Mouse (Mus musculus) induced T-regulatory cell, adult 2 months (primary cell): ENCODE measurements around the gene Tmem178b.

ENCODE experiments used
- DNase-seq: peaks from one replicate; pipeline ENCODE4 v3.0.0-alpha.2; 2012; ENCODE audit warnings: low read depth

Tmem178b gene

GRCm38 (mm10) chr6:40078353-40078752 lies 205.3 kb downstream of the Tmem178b start:
- DNase-seq, result no peak

GRCm38 (mm10) chr6:40083726-40084125 lies 210.7 kb downstream of the Tmem178b start:
- DNase-seq, result no peak

- DNase-seq, result no peak
Measured at GRCm38 (mm10) chr6:40091250-40091651, 218.2 kb downstream of the Tmem178b start.

- no peak for DNase-seq
Measured at GRCm38 (mm10) chr6:40098498-40098897, 225.4 kb downstream of the Tmem178b start.

- DNase-seq, result no peak
Measured at GRCm38 (mm10) chr6:40101785-40102184, 228.7 kb downstream of the Tmem178b start.

GRCm38 (mm10) chr6:40102863-40103262 lies 229.8 kb downstream of the Tmem178b start:
- DNase-seq, result no peak

GRCm38 (mm10) chr6:40110029-40110428 lies 237.0 kb downstream of the Tmem178b start:
- no peak for DNase-seq

- no peak for DNase-seq
Measured at GRCm38 (mm10) chr6:40110729-40111128, 237.7 kb downstream of the Tmem178b start.

GRCm38 (mm10) chr6:40112488-40112887 lies 239.4 kb downstream of the Tmem178b start:
- no peak for DNase-seq

GRCm38 (mm10) chr6:40116225-40116624 lies 243.2 kb downstream of the Tmem178b start:
- DNase-seq, result no peak

- no peak for DNase-seq
Measured at GRCm38 (mm10) chr6:40120176-40120575, 247.1 kb downstream of the Tmem178b start.

- DNase-seq, result no peak
Measured at GRCm38 (mm10) chr6:40121494-40121893, 248.4 kb downstream of the Tmem178b start.

GRCm38 (mm10) chr6:40123070-40123690 lies 250.1 kb downstream of the Tmem178b start:
- no peak for DNase-seq

GRCm38 (mm10) chr6:40123960-40124359 lies 250.9 kb downstream of the Tmem178b start:
- no peak for DNase-seq

- DNase-seq, result no peak
Measured at GRCm38 (mm10) chr6:40128716-40129115, 255.6 kb downstream of the Tmem178b start.

GRCm38 (mm10) chr6:40131936-40132335 lies 258.9 kb downstream of the Tmem178b start:
- no peak for DNase-seq

GRCm38 (mm10) chr6:40133436-40133835 lies 260.4 kb downstream of the Tmem178b start:
- no peak for DNase-seq

- DNase-seq, result no peak
Measured at GRCm38 (mm10) chr6:40135716-40136115, 262.6 kb downstream of the Tmem178b start.

- DNase-seq, result no peak
Measured at GRCm38 (mm10) chr6:40137346-40137745, 264.3 kb downstream of the Tmem178b start.

- no peak for DNase-seq
Measured at GRCm38 (mm10) chr6:40137831-40138520, 264.9 kb downstream of the Tmem178b start.

GRCm38 (mm10) chr6:40142582-40142981 lies 269.5 kb downstream of the Tmem178b start:
- DNase-seq, result no peak

GRCm38 (mm10) chr6:40144371-40144770 lies 271.3 kb downstream of the Tmem178b start:
- DNase-seq, result no peak

GRCm38 (mm10) chr6:40145601-40146000 lies 272.5 kb downstream of the Tmem178b start:
- DNase-seq, result no peak

- DNase-seq, result no peak
Measured at GRCm38 (mm10) chr6:40152241-40152640, 279.2 kb downstream of the Tmem178b start.
